Mouse (Mus musculus) stomach, postnatal 0 days (tissue): Measurements from ENCODE around the gene Nubp1.

Experiments used
- CTCF ChIP-seq: IDR thresholded peaks from 2 replicates; pipeline ENCODE4 v1.5.1; 2016; ENCODE audit warnings: antibody characterized with exemption, low read depth, mild to moderate bottlenecking, moderate library complexity
- EP300 ChIP-seq: optimal IDR thresholded peaks from 2 replicates; pipeline ENCODE3; 2016; ENCODE audit warnings: antibody characterized with exemption

GRCm38 (mm10) chr16:10384060-10384497 lies 27.7 kb upstream of the Nubp1 start:
- TF ChIP-seq CTCF, result no peak
- no peak for TF ChIP-seq EP300
